Mouse (Mus musculus): ENCODE results near the gene Uhrf1.

Gene Uhrf1

GRCm38 (mm10) chr17:56303160-56303846 is at the start of gene Uhrf1:
Uhrf1 (plus strand) TSS chr17:56303321.
- in situ Hi-C loops (cut with MboI, MseI): loop anchor here (25.0 kb wide), 1 partner anchor 959 kb away; no protein-coding TSS in a partner anchor

- in situ Hi-C loops (cut with MboI, MseI): loop anchor here (5.0 kb wide), 2 partner anchors 52 to 122 kb away; no protein-coding TSS in a partner anchor
Measured at GRCm38 (mm10) chr17:56254695-56255094, 48.4 kb upstream of the Uhrf1 start.

- in situ Hi-C loops (cut with MboI, MseI): loop anchor here (5.0 kb wide), 1 partner anchor 123 kb away; no protein-coding TSS in a partner anchor
Measured at GRCm38 (mm10) chr17:56255429-56255828, 47.7 kb upstream of the Uhrf1 start.

- in situ Hi-C loops (cut with MboI, MseI): loop anchor here (5.0 kb wide), 1 partner anchor 124 kb away; no protein-coding TSS in a partner anchor
Measured at GRCm38 (mm10) chr17:56255863-56256238, 47.3 kb upstream of the Uhrf1 start.

- in situ Hi-C loops (cut with MboI, MseI): loop anchor here (5.0 kb wide), 1 partner anchor 124 kb away; no protein-coding TSS in a partner anchor
Measured at GRCm38 (mm10) chr17:56256239-56256881, 46.8 kb upstream of the Uhrf1 start, which contains the start of gene Fem1a. Fem1a (plus strand) TSS chr17:56256810.

- in situ Hi-C loops (cut with MboI, MseI): loop anchor here (5.0 kb wide), 1 partner anchor 125 kb away; no protein-coding TSS in a partner anchor
Measured at GRCm38 (mm10) chr17:56257181-56257894, 45.8 kb upstream of the Uhrf1 start.

GRCm38 (mm10) chr17:56258269-56258668 is 44.9 kb upstream of the Uhrf1 start:
- in situ Hi-C loops (cut with MboI, MseI): loop anchor here (5.0 kb wide), 1 partner anchor 126 kb away; no protein-coding TSS in a partner anchor

- in situ Hi-C loops (cut with MboI, MseI): loop anchor here (5.0 kb wide), 1 partner anchor 127 kb away; no protein-coding TSS in a partner anchor
Measured at GRCm38 (mm10) chr17:56258812-56259211, 44.3 kb upstream of the Uhrf1 start.

GRCm38 (mm10) chr17:56259301-56260037 is 43.7 kb upstream of the Uhrf1 start:
- in situ Hi-C loops (cut with MboI, MseI): loop anchor here (5.0 kb wide), 1 partner anchor 127 kb away; no protein-coding TSS in a partner anchor

GRCm38 (mm10) chr17:56261166-56261565 is 42.0 kb upstream of the Uhrf1 start:
- in situ Hi-C loops (cut with MboI, MseI): no loop called here

- in situ Hi-C loops (cut with MboI, MseI): no loop called here
Measured at GRCm38 (mm10) chr17:56262645-56263094, 40.5 kb upstream of the Uhrf1 start.

- in situ Hi-C loops (cut with MboI, MseI): no loop called here
Measured at GRCm38 (mm10) chr17:56264020-56264419, 39.1 kb upstream of the Uhrf1 start.

GRCm38 (mm10) chr17:56265011-56265410 is 38.1 kb upstream of the Uhrf1 start:
- in situ Hi-C loops (cut with MboI, MseI): no loop called here

- in situ Hi-C loops (cut with MboI, MseI): no loop called here
Measured at GRCm38 (mm10) chr17:56265869-56266268, 37.3 kb upstream of the Uhrf1 start.

GRCm38 (mm10) chr17:56266271-56266670 is 36.9 kb upstream of the Uhrf1 start:
- in situ Hi-C loops (cut with MboI, MseI): no loop called here

GRCm38 (mm10) chr17:56269153-56269630 is 33.9 kb upstream of the Uhrf1 start:
- in situ Hi-C loops (cut with MboI, MseI): no loop called here

GRCm38 (mm10) chr17:56269741-56270140 is 33.4 kb upstream of the Uhrf1 start:
- in situ Hi-C loops (cut with MboI, MseI): no loop called here

GRCm38 (mm10) chr17:56271609-56272253 is 31.4 kb upstream of the Uhrf1 start:
- in situ Hi-C loops (cut with MboI, MseI): no loop called here

- in situ Hi-C loops (cut with MboI, MseI): no loop called here
Measured at GRCm38 (mm10) chr17:56272644-56273043, 30.5 kb upstream of the Uhrf1 start.

GRCm38 (mm10) chr17:56273482-56273881 is 29.6 kb upstream of the Uhrf1 start:
- in situ Hi-C loops (cut with MboI, MseI): no loop called here

Measured in T-helper 2 cell (primary cell).